Mouse (Mus musculus): ENCODE results near the gene Psmd11. TPM values are rescaled to one million over a fixed set of nuclear protein-coding genes. Genes with fewer than 3 reads are reported as not detected.
"Not testable (repeated sequence)": the region's sequence is repeated elsewhere in the genome, so short reads cannot be mapped to it uniquely, and the experiment has no call there.

Psmd11 gene
- polyA plus RNA-seq, 1 experiment from 2014 or later = 256 TPM

DNA sequence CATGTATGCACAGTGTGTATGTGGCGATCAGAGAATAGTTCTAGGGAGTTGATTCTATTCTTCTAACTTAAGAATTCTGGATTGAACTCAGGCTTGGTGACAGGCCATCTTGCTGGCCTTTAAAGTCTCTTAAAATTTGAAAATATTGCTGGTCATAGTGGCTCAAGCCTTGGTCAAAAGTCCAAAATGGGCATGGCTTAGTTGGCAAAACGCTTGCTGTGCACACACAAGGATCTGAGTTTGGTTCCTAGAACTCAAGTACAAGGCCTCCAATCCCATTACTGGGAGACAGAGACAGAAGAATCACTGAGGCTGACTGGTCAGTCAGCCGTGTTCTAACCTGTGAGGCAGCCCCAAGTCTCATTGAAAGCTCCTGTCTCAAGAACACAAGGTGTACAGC, 18.5 kb downstream of the Psmd11 start:
- Histone ChIP-seq H3K9ac (ENCODE audit: low read depth, low read length) (no peak overlapping the region), H3K27me3 (replicated peaks; ENCODE audit: control insufficient read depth, insufficient read depth, low read length) (no peaks in the 10 kb centered on the region), H3K4me1 (replicated peaks; ENCODE audit: control insufficient read depth, insufficient read depth, low read length) (no peaks in the 10 kb centered on the region), H3K4me3 (ENCODE audit: low read depth, low read length) (no peak overlapping the region), H3K9me3 (ENCODE audit: control insufficient read depth, low read length) (no peaks in the 10 kb centered on the region), H3K36me3 (ENCODE audit: control insufficient read depth, insufficient read depth, low read length) (peaks cover 13% of the 10 kb centered on the region; the same call in 1 of the 2 replicates), H3K27ac (ENCODE audit: low read depth, low read length) (no peak overlapping the region), H3K4me2 (no peak overlapping the region)
- 90% methylated on average over 3 of the region's 3 CpGs for WGBS
- no peak for DNase-seq (ENCODE audit: low spot score)
- ATAC-seq (replicated peaks; ENCODE audit: low FRiP score) = no peak

DNA sequence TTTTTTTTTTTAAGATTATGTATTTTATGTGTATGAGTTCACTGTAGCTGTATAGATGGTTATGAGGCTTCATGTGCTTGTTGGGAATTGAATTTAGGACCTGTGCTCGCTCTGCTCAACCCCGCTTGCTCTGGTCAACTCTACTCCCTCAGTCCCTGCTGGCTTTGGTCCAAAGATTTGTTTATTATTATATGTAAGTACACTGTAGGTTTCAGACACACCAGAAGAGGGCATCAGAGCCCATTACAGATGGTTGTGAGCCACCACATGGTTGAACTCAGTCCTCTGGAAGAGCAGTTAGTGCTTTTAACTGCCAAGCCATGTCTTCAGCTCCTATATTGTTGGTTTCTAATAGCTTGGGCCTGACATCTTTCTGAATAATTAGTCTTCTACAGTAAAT, 21.4 kb downstream of the Psmd11 start:
- Histone ChIP-seq H3K4me1 (replicated peaks; ENCODE audit: control insufficient read depth, insufficient read depth, low read length) (no peaks in the 10 kb centered on the region), H3K27ac (ENCODE audit: low read depth, low read length) (no peak overlapping the region), H3K9ac (ENCODE audit: low read depth, low read length) (no peak overlapping the region), H3K27me3 (replicated peaks; ENCODE audit: control insufficient read depth, insufficient read depth, low read length) (no peaks in the 10 kb centered on the region), H3K9me3 (ENCODE audit: control insufficient read depth, low read length) (no peaks in the 10 kb centered on the region), H3K36me3 (ENCODE audit: control insufficient read depth, insufficient read depth, low read length) (peaks cover 15% of the 10 kb centered on the region; the same call in 1 of the 2 replicates), H3K4me3 (ENCODE audit: low read depth, low read length) (no peak overlapping the region), H3K4me2 (no peak overlapping the region)
- 94% methylated on average over 2 of the region's 2 CpGs for WGBS
- DNase-seq (ENCODE audit: low spot score) = no peak
- no peak for ATAC-seq (replicated peaks; ENCODE audit: low FRiP score)

DNA sequence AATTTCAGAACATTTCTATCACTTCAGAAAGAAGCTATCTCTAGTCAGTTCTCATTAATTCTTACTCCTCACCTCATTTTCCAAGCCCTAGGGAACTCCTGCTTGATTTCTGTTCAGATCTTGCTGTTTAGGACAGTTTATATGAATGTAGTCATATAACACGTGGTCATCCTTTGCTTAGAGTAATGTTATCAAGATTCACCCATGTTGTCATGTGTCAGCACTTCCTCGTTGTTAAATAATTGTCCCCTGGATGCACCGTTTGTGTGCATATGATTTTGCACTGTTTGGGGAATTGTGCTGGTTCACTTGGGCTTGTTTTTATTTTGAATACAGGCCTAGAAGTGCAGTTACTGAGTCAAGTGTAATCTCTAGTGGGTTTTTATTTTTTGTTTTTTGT, 23.8 kb downstream of the Psmd11 start:
- no peaks in the 10 kb centered on the region for H3K27me3 ChIP-seq (replicated peaks; ENCODE audit: control insufficient read depth, insufficient read depth, low read length)
- H3K27ac ChIP-seq (ENCODE audit: low read depth, low read length) = no peak overlapping the region
- DNase-seq (ENCODE audit: low spot score) (no peak), ATAC-seq (replicated peaks; ENCODE audit: low FRiP score) (no peak)
- no peaks in the 10 kb centered on the region for H3K9me3 ChIP-seq (ENCODE audit: control insufficient read depth, low read length)
- peaks cover 13% of the 10 kb centered on the region for H3K36me3 ChIP-seq (ENCODE audit: control insufficient read depth, insufficient read depth, low read length)
- H3K9ac ChIP-seq (ENCODE audit: low read depth, low read length) = no peak overlapping the region
- H3K4me1 ChIP-seq (replicated peaks; ENCODE audit: control insufficient read depth, insufficient read depth, low read length) = no peaks in the 10 kb centered on the region
- WGBS = 66% methylated on average over 3 of the region's 3 CpGs
- H3K4me2 ChIP-seq = no peak overlapping the region
- H3K4me3 ChIP-seq (ENCODE audit: low read depth, low read length) = no peak overlapping the region

DNA sequence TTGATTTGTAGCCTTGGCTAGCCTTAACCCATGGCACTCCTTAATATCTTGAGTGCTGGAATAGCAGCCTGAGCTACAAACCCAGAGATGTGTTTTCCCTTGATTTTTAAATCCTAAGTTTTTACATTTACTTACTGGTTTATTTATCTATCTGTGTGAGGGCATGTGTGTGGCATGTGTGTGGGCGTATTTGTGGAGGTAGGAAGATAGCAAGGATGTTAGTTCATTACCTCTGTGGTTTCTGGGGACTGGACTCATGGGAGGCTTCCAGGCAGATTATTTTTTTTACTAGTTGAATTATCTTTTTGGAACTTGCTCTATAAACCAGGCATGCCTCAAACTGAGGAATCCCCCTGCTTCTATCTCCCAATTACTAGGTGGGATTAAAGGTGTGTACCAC, 24.8 kb downstream of the Psmd11 start:
- WGBS = 79% methylated on average over 1 of the region's 1 CpGs
- ATAC-seq (replicated peaks; ENCODE audit: low FRiP score) (no peak), DNase-seq (ENCODE audit: low spot score) (no peak)
- no peak overlapping the region for H3K9ac ChIP-seq (ENCODE audit: low read depth, low read length)
- no peak overlapping the region for H3K27ac ChIP-seq (ENCODE audit: low read depth, low read length)
- H3K9me3 ChIP-seq (ENCODE audit: control insufficient read depth, low read length) = no peaks in the 10 kb centered on the region
- H3K27me3 ChIP-seq (replicated peaks; ENCODE audit: control insufficient read depth, insufficient read depth, low read length) = no peaks in the 10 kb centered on the region
- peaks cover 17% of the 10 kb centered on the region for H3K36me3 ChIP-seq (ENCODE audit: control insufficient read depth, insufficient read depth, low read length)
- no peak overlapping the region for H3K4me2 ChIP-seq
- H3K4me3 ChIP-seq (ENCODE audit: low read depth, low read length) = no peak overlapping the region
- H3K4me1 ChIP-seq (replicated peaks; ENCODE audit: control insufficient read depth, insufficient read depth, low read length) = no peaks in the 10 kb centered on the region

DNA sequence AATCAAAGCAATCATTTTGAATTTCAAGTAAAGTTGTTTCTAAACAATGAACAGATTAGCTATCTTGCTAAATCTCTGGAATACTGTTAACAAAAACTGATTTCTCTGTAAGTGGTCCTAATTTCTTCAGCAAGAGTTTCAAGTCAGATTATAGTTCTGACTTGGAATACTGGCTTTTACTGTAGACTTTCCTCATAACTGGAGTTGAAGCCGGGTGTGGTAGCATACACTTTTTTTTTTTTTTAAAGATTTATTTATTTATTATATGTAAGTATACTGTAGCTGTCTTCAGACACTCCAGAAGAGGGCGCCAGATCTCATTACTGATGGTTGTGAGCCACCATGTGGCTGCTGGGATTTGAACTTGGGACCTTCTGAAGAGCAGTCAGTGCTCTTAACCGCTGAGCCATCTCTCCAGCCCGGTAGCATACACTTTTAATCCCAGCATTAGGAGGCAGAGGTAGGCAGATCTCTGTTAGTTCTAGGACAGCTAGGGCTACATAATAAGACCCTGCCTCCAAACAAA, 35.3 kb downstream of the Psmd11 start:
- not testable (repeated sequence) for H3K4me1 ChIP-seq (replicated peaks; ENCODE audit: control insufficient read depth, insufficient read depth, low read length); DNase-seq (ENCODE audit: low spot score); H3K27me3 ChIP-seq (replicated peaks; ENCODE audit: control insufficient read depth, insufficient read depth, low read length); H3K9ac ChIP-seq (ENCODE audit: low read depth, low read length); ATAC-seq (replicated peaks; ENCODE audit: low FRiP score); H3K27ac ChIP-seq (ENCODE audit: low read depth, low read length); H3K4me3 ChIP-seq (ENCODE audit: low read depth, low read length); H3K9me3 ChIP-seq (ENCODE audit: control insufficient read depth, low read length); H3K4me2 ChIP-seq
- H3K36me3 ChIP-seq (ENCODE audit: control insufficient read depth, insufficient read depth, low read length) = peaks cover 46% of the 10 kb centered on the region
- 80% methylated on average over 4 of the region's 4 CpGs for WGBS

DNA sequence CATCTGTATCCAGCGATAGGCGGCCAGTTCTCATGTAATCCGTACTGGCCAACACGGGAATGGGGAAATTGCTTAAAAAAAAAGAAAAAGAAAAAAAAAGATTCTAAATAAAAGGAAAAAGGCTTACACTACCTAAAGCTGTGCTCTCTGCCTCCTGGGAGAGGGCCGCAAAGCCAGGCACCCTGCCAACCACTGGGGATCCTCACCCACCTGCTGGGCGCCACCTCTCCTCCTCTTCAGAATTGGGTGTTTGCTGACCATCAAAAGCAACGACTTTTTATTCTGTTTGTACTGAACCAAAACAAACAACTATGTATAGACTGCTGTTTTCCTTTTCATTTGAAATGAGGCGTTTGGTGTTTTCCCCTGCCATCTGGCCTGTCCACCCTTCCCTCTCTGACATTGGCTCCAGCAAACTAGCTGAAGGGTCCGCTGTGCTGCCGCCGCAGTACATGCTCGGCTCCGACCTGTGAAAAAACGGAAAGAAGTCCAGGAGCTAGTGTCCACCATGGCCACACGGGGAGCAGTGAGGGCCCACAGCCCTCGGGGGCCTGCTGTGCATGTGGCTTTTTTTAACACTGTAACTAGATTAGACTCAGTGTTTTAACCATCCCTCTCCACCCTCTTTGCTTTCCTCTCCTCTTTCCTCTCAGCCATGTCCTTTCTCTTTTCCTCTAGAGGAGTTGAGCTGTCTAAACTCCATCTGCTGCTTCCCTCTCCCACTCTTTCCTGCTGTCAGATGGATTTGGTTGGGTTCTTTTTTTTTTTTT, 43.6 kb downstream of the Psmd11 start:
- no peak overlapping the region for H3K9ac ChIP-seq (ENCODE audit: low read depth, low read length)
- 86% methylated on average over 16 of the region's 16 CpGs for WGBS
- no peaks in the 10 kb centered on the region for H3K9me3 ChIP-seq (ENCODE audit: control insufficient read depth, low read length)
- no peak overlapping the region for H3K27ac ChIP-seq (ENCODE audit: low read depth, low read length)
- peaks cover 4% of the 10 kb centered on the region for H3K4me1 ChIP-seq (replicated peaks; ENCODE audit: control insufficient read depth, insufficient read depth, low read length)
- no peak overlapping the region for H3K4me2 ChIP-seq
- H3K27me3 ChIP-seq (replicated peaks; ENCODE audit: control insufficient read depth, insufficient read depth, low read length) = no peaks in the 10 kb centered on the region
- no peak overlapping the region for H3K4me3 ChIP-seq (ENCODE audit: low read depth, low read length)
- H3K36me3 ChIP-seq (ENCODE audit: control insufficient read depth, insufficient read depth, low read length) = peaks cover 35% of the 10 kb centered on the region
- no peak for DNase-seq (ENCODE audit: low spot score)
- no peak for ATAC-seq (replicated peaks; ENCODE audit: low FRiP score)

DNA sequence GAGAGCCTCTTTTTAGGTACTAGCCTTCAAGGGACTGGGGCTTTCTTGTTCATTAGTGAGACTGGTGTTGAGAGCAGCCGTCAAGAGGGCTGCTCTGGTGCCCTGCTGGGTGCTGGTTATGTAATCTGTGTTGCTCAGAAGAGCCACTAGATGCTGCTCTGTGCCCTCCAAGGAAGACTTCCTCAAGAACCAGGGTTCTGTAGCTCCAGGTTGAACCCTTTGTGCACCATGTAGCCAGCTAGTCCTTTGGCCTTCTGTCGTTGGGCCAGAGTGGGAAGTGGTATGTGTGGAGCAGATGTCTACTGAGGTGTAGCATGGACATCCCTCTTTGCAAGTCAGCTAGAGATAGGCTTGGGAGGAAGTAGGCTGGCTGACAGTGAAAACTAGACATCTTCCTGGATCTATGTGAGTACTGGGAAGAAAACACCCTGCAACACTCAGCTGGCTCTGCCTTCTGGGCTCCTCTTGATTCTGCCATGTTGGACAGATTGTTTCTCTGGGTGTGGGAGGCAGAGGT, 45.8 kb downstream of the Psmd11 start:
- no peak overlapping the region for H3K9ac ChIP-seq (ENCODE audit: low read depth, low read length)
- no peak overlapping the region for H3K4me3 ChIP-seq (ENCODE audit: low read depth, low read length)
- no peak for DNase-seq (ENCODE audit: low spot score)
- peaks cover 23% of the 10 kb centered on the region for H3K36me3 ChIP-seq (ENCODE audit: control insufficient read depth, insufficient read depth, low read length)
- H3K4me2 ChIP-seq = no peak overlapping the region
- WGBS = 59% methylated on average over 2 of the region's 2 CpGs
- ATAC-seq (replicated peaks; ENCODE audit: low FRiP score) = no peak
- no peak overlapping the region for H3K27ac ChIP-seq (ENCODE audit: low read depth, low read length)
- H3K9me3 ChIP-seq (ENCODE audit: control insufficient read depth, low read length) = no peaks in the 10 kb centered on the region
- H3K27me3 ChIP-seq (replicated peaks; ENCODE audit: control insufficient read depth, insufficient read depth, low read length) = peaks cover 7% of the 10 kb centered on the region
- peaks cover 15% of the 10 kb centered on the region for H3K4me1 ChIP-seq (replicated peaks; ENCODE audit: control insufficient read depth, insufficient read depth, low read length)

DNA sequence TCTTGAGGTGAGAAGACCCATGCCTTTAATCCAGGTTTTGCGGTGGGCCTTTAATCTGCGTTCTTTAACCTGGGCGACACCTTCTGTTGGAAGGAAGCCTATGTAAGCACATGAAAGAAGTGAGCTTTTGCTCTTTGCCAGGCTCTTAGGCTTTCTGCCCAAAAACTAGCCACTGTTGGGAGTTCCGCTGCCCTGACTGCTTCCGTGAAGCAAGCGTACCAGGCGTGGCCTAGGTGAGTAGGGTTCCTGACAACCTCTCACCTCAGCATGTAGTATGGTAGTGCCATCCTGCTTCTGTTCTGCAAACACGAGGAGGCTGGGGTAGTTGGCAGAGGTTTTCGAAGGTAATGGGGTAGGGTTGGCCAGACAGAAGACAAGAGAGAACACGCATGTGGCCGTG, 46.4 kb downstream of the Psmd11 start:
- WGBS = 90% methylated on average over 11 of the region's 11 CpGs
- no peak overlapping the region for H3K4me3 ChIP-seq (ENCODE audit: low read depth, low read length)
- no peak overlapping the region for H3K9ac ChIP-seq (ENCODE audit: low read depth, low read length)
- H3K27me3 ChIP-seq (replicated peaks; ENCODE audit: control insufficient read depth, insufficient read depth, low read length) = peaks cover 7% of the 10 kb centered on the region
- ATAC-seq (replicated peaks; ENCODE audit: low FRiP score) = no peak
- H3K36me3 ChIP-seq (ENCODE audit: control insufficient read depth, insufficient read depth, low read length) = peaks cover 20% of the 10 kb centered on the region
- H3K9me3 ChIP-seq (ENCODE audit: control insufficient read depth, low read length) = no peaks in the 10 kb centered on the region
- H3K4me1 ChIP-seq (replicated peaks; ENCODE audit: control insufficient read depth, insufficient read depth, low read length) = peaks cover 15% of the 10 kb centered on the region
- DNase-seq (ENCODE audit: low spot score) = no peak
- no peak overlapping the region for H3K4me2 ChIP-seq
- H3K27ac ChIP-seq (ENCODE audit: low read depth, low read length) = no peak overlapping the region

DNA sequence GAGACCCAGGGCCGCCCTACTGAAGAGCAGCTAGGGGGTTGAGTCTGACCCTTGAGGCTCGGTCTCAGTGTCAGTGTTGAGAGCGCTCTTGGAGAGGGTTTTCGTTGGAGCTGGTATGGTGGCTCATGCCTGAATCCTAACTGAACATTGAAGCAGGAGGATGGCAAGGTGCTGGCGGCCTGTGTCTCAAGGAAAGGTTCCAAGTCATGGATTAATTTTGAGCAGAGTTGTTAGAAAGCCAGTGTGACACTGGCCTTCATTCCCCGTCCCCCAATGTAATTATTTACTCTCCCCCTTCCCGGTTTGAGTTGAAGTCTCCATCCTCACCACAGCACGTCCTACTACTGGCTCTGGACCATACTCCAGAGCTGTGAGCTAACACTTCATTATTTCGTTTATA, 47.1 kb downstream of the Psmd11 start:
- no peak for ATAC-seq (replicated peaks; ENCODE audit: low FRiP score)
- Histone ChIP-seq H3K9ac (ENCODE audit: low read depth, low read length) (no peak overlapping the region), H3K27ac (ENCODE audit: low read depth, low read length) (no peak overlapping the region), H3K27me3 (replicated peaks; ENCODE audit: control insufficient read depth, insufficient read depth, low read length) (peaks cover 7% of the 10 kb centered on the region), H3K36me3 (ENCODE audit: control insufficient read depth, insufficient read depth, low read length) (peaks cover 13% of the 10 kb centered on the region), H3K4me1 (replicated peaks; ENCODE audit: control insufficient read depth, insufficient read depth, low read length) (peaks cover 15% of the 10 kb centered on the region), H3K9me3 (ENCODE audit: control insufficient read depth, low read length) (no peaks in the 10 kb centered on the region), H3K4me3 (ENCODE audit: low read depth, low read length) (no peak overlapping the region), H3K4me2 (no peak overlapping the region)
- DNase-seq (ENCODE audit: low spot score) = no peak
- 73% methylated on average over 9 of the region's 9 CpGs for WGBS

All from liver, embryonic 11.5 days (tissue).